Mouse (Mus musculus) liver, embryonic 14.5 days (tissue): ENCODE results near the gene Maco1.

Source experiments
- CTCF ChIP-seq: IDR thresholded peaks from 2 replicates; pipeline ENCODE4 v1.5.1; 2016; ENCODE audit warnings: antibody characterized with exemption, low read depth, control low read depth
- EP300 ChIP-seq: IDR thresholded peaks from 2 replicates; pipeline ENCODE4 v1.6.1; 2016; ENCODE audit warnings: antibody characterized with exemption, low read depth

DNA sequence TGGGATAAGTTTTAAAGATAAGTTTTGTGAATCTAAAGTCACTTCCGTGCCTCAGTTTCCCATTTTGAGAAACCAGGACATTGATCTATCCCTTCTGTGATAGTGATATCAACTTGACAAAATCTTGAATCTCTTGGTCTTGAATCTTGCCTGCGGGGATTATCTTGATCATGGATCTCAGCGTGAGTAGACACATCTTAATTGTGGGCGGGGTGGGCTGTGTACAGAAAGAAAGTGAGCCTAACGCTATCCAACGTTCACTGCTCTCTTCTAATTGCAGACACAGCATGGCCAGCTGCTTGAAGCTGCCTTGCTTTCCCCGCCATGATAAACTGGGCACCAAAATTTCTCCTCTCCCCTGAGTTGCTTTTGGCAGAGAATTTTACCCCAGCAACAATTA lies 9.9 kb upstream of the Maco1 start:
- TF ChIP-seq EP300 (no peak), CTCF (no peak)
